Mouse (Mus musculus): ENCODE measurements around the gene Ryr3. TPM values are rescaled to one million over a fixed set of nuclear protein-coding genes. Genes with fewer than 3 reads are reported as not detected.

The Ryr3 gene
- polyA plus RNA-seq, 1 experiment from 2014 or later: 2.1 TPM

GRCm38 (mm10) chr2:112602487-112602886 is 614.4 kb downstream of the Ryr3 start:
- TF ChIP-seq CTCF (IDR thresholded peaks at IDR 0.05; ENCODE audit: low read depth) (no peak), EP300 (optimal IDR thresholded peaks at IDR 0.05) (no peak)
- Histone ChIP-seq H3K9ac (ENCODE audit: low read length) (no peak overlapping the region), H3K36me3 (ENCODE audit: control insufficient read depth, insufficient read depth, low read length) (no peaks in the 10 kb centered on the region), H3K4me2 (replicated peaks; ENCODE audit: low read depth) (no peak overlapping the region), H3K9me3 (ENCODE audit: control insufficient read depth, low read length) (no peaks in the 10 kb centered on the region), H3K27me3 (ENCODE audit: control insufficient read depth, insufficient read depth, low read length) (no peaks in the 10 kb centered on the region), H3K4me1 (replicated peaks; ENCODE audit: control insufficient read depth, insufficient read depth) (no peaks in the 10 kb centered on the region), H3K27ac (replicated peaks) (no peak overlapping the region), H3K4me3 (ENCODE audit: low read depth, low read length) (no peak overlapping the region)
- DNase-seq (ENCODE audit: low spot score): no peak
- WGBS: 58% methylated on average over 8 of the region's 8 CpGs
- no peak for ATAC-seq (ENCODE audit: low FRiP score, low TSS enrichment)

DNA sequence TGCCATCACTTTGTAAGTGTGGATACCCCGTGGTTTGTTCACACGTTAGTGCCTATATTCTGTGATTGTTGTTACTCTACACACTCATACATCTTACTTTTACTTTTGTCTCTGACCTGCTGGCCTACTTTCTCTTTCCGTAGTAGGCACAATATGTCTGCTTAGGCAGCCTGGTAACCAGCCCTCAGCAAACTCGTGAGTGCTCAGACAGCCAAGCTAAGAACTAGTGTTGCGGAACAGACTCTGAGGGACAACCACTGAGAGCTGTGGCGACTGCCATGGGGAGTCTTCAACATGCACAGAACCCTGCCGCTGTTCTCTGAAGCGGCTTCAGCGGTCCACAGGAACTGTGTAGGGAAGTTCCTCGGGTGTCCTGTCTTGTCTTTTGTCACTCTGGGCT is 616.7 kb downstream of the Ryr3 start:
- Histone ChIP-seq H3K27me3 (ENCODE audit: control insufficient read depth, insufficient read depth, low read length) (no peaks in the 10 kb centered on the region), H3K9ac (ENCODE audit: low read length) (no peak overlapping the region), H3K4me3 (ENCODE audit: low read depth, low read length) (no peak overlapping the region), H3K4me2 (replicated peaks; ENCODE audit: low read depth) (no peak overlapping the region), H3K27ac (replicated peaks) (no peak overlapping the region), H3K9me3 (ENCODE audit: control insufficient read depth, low read length) (no peaks in the 10 kb centered on the region), H3K36me3 (ENCODE audit: control insufficient read depth, insufficient read depth, low read length) (no peaks in the 10 kb centered on the region), H3K4me1 (replicated peaks; ENCODE audit: control insufficient read depth, insufficient read depth) (no peaks in the 10 kb centered on the region)
- DNase-seq (ENCODE audit: low spot score) (no peak), ATAC-seq (ENCODE audit: low FRiP score, low TSS enrichment) (no peak)
- TF ChIP-seq CTCF (IDR thresholded peaks at IDR 0.05; ENCODE audit: low read depth) (no peak), EP300 (optimal IDR thresholded peaks at IDR 0.05) (no peak)
- WGBS: 73% methylated on average over 10 of the region's 10 CpGs

- H3K27me3 ChIP-seq (ENCODE audit: control insufficient read depth, insufficient read depth, low read length): no peaks in the 10 kb centered on the region
- no peak overlapping the region for H3K4me2 ChIP-seq (replicated peaks; ENCODE audit: low read depth)
- H3K36me3 ChIP-seq (ENCODE audit: control insufficient read depth, insufficient read depth, low read length): no peaks in the 10 kb centered on the region
- no peak for TF ChIP-seq CTCF (IDR thresholded peaks at IDR 0.05; ENCODE audit: low read depth)
- TF ChIP-seq EP300 (optimal IDR thresholded peaks at IDR 0.05): no peak
- no peak overlapping the region for H3K9ac ChIP-seq (ENCODE audit: low read length)
- H3K4me3 ChIP-seq (ENCODE audit: low read depth, low read length): no peak overlapping the region
- H3K9me3 ChIP-seq (ENCODE audit: control insufficient read depth, low read length): no peaks in the 10 kb centered on the region
- DNase-seq (ENCODE audit: low spot score): no peak
- ATAC-seq (ENCODE audit: low FRiP score, low TSS enrichment): no peak
- H3K4me1 ChIP-seq (replicated peaks; ENCODE audit: control insufficient read depth, insufficient read depth): no peaks in the 10 kb centered on the region
- 64% methylated on average over 1 of the region's 1 CpGs for WGBS
- H3K27ac ChIP-seq (replicated peaks): no peak overlapping the region
Measured at GRCm38 (mm10) chr2:112597064-112597463, 619.8 kb downstream of the Ryr3 start.

GRCm38 (mm10) chr2:112596415-112596814 is 620.5 kb downstream of the Ryr3 start:
- Histone ChIP-seq H3K9ac (ENCODE audit: low read length) (no peak overlapping the region), H3K27me3 (ENCODE audit: control insufficient read depth, insufficient read depth, low read length) (no peaks in the 10 kb centered on the region), H3K4me2 (replicated peaks; ENCODE audit: low read depth) (no peak overlapping the region), H3K36me3 (ENCODE audit: control insufficient read depth, insufficient read depth, low read length) (no peaks in the 10 kb centered on the region), H3K4me3 (ENCODE audit: low read depth, low read length) (no peak overlapping the region), H3K27ac (replicated peaks) (no peak overlapping the region), H3K9me3 (ENCODE audit: control insufficient read depth, low read length) (no peaks in the 10 kb centered on the region), H3K4me1 (replicated peaks; ENCODE audit: control insufficient read depth, insufficient read depth) (no peaks in the 10 kb centered on the region)
- no peak for ATAC-seq (ENCODE audit: low FRiP score, low TSS enrichment)
- TF ChIP-seq EP300 (optimal IDR thresholded peaks at IDR 0.05): no peak
- TF ChIP-seq CTCF (IDR thresholded peaks at IDR 0.05; ENCODE audit: low read depth): no peak
- no peak for DNase-seq (ENCODE audit: low spot score)
- WGBS: 65% methylated on average over 5 of the region's 5 CpGs

DNA sequence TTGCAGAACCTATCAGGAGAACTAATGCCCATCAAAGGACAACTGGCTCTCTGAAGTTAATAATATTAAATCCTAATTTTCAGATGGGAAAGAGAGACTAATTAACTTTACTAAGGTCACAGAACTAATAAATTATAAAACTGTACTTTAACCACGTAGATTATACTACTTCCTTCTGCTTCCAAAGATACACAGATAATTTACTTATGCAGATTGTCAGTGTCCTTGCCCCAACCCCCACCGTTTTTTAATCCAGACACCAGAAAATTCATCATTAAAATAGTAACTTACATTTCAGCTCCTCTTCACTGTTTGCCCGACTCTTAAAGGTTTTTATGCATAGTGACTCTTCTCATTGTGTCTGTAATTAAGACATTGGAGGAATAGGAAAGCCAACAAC is 621.1 kb downstream of the Ryr3 start:
- Histone ChIP-seq H3K4me3 (ENCODE audit: low read depth, low read length) (no peak overlapping the region), H3K4me2 (replicated peaks; ENCODE audit: low read depth) (no peak overlapping the region), H3K36me3 (ENCODE audit: control insufficient read depth, insufficient read depth, low read length) (no peaks in the 10 kb centered on the region), H3K27me3 (ENCODE audit: control insufficient read depth, insufficient read depth, low read length) (no peaks in the 10 kb centered on the region), H3K27ac (replicated peaks) (no peak overlapping the region), H3K9ac (ENCODE audit: low read length) (no peak overlapping the region), H3K4me1 (replicated peaks; ENCODE audit: control insufficient read depth, insufficient read depth) (no peaks in the 10 kb centered on the region), H3K9me3 (ENCODE audit: control insufficient read depth, low read length) (no peaks in the 10 kb centered on the region)
- TF ChIP-seq CTCF (IDR thresholded peaks at IDR 0.05; ENCODE audit: low read depth) (no peak), EP300 (optimal IDR thresholded peaks at IDR 0.05) (no peak)
- DNase-seq (ENCODE audit: low spot score) (no peak), ATAC-seq (ENCODE audit: low FRiP score, low TSS enrichment) (no peak)
- WGBS: 75% methylated on average over 3 of the region's 3 CpGs

DNA sequence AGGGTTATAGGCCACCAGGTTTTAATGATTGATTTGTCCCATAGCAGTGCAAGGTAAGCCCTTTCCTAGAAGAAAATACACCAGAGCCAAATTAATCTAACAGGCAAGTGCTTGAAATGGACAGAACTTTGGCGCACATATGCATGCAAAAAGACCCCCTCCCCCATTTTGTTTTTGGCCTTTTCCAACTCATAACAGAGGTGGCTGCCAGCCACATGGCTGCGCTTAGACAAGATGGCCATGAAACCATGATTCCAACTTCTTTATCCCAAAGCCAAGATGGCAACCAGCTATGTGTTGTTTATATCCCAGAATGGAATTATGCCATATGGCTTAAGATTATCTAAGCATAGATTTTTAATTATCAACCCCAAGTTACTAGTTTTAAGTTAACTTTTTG is 623.1 kb downstream of the Ryr3 start:
- TF ChIP-seq EP300 (optimal IDR thresholded peaks at IDR 0.05): no peak
- no peak for TF ChIP-seq CTCF (IDR thresholded peaks at IDR 0.05; ENCODE audit: low read depth)
- H3K9me3 ChIP-seq (ENCODE audit: control insufficient read depth, low read length): no peaks in the 10 kb centered on the region
- WGBS: 88% methylated on average over 2 of the region's 2 CpGs

More for the DNA sequence above, 623.1 kb downstream of the Ryr3 start:
- no peak overlapping the region for H3K4me2 ChIP-seq (replicated peaks; ENCODE audit: low read depth)
- no peaks in the 10 kb centered on the region for H3K4me1 ChIP-seq (replicated peaks; ENCODE audit: control insufficient read depth, insufficient read depth)
- no peaks in the 10 kb centered on the region for H3K36me3 ChIP-seq (ENCODE audit: control insufficient read depth, insufficient read depth, low read length)
- H3K27ac ChIP-seq (replicated peaks): no peak overlapping the region
- ATAC-seq (ENCODE audit: low FRiP score, low TSS enrichment): no peak
- no peak for DNase-seq (ENCODE audit: low spot score)
- H3K27me3 ChIP-seq (ENCODE audit: control insufficient read depth, insufficient read depth, low read length): no peaks in the 10 kb centered on the region
- no peak overlapping the region for H3K4me3 ChIP-seq (ENCODE audit: low read depth, low read length)
- no peak overlapping the region for H3K9ac ChIP-seq (ENCODE audit: low read length)
